ENCODE assay signal across 18 mouse cellular contexts in the genomic region with DNA sequence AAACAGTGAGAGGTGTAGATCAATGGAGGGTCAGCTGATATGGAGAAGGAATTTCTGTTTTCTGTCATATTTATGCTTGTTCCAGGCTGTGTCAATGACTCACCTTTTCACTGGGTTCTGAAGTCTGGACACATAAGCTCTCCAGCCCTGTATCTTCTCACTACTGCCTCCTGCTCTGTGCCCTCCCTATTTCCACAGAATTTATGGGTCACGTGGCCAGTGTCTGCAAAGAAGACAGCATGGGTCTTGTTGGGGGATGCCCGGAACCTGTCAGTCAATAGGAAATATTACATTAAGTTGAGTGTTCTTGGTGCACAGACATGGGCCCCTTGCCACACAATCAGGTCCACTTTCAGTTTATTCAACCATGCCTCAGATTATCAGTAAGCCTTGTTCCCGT. TPM values are rescaled to one million over a fixed set of nuclear protein-coding genes. Genes with fewer than 3 reads are reported as not detected.
"Had no signal": no experiment of that assay in that cellular context is flagged by ENCODE, and none has a peak within 500 bp of the region (broad histone marks: within the 10 kb centered on the region; RNA-seq: fewer than 3 reads in every experiment).

No protein-coding gene starts in this region.

- H3K4me3 ChIP-seq: neural tube, embryonic 12.5 days; neural tube, embryonic 13.5 days; neural tube, embryonic 15.5 days; stomach, embryonic 15.5 days had no signal

- H3K4me2 ChIP-seq: neural tube, embryonic 12.5 days; neural tube, embryonic 13.5 days; neural tube, embryonic 15.5 days; stomach, embryonic 15.5 days had no signal

- H3K27ac ChIP-seq: neural tube, embryonic 12.5 days; neural tube, embryonic 13.5 days; neural tube, embryonic 15.5 days; stomach, embryonic 15.5 days; stomach, postnatal 0 days had no signal

- DNase-seq: retina, postnatal 1 day; right cerebral cortex, adult 18-20 months; right cerebral cortex, postnatal 14 days; right cerebral cortex, postnatal 25 days; right cerebral cortex, postnatal 4 days; spleen, adult 18-20 months; thymus, adult 18-20 months; thymus, adult 2 months; thymus, postnatal 14 days; thymus, postnatal 25 days; thymus, postnatal 36 days; thymus, postnatal 4 days had no signal

- H3K9ac ChIP-seq: neural tube, embryonic 12.5 days; neural tube, embryonic 13.5 days; neural tube, embryonic 15.5 days; stomach, embryonic 15.5 days had no signal

- H3K36me3 ChIP-seq: neural tube, embryonic 12.5 days; neural tube, embryonic 13.5 days; neural tube, embryonic 15.5 days; stomach, embryonic 15.5 days had no signal

- H3K9me3 ChIP-seq: neural tube, embryonic 12.5 days; neural tube, embryonic 13.5 days; neural tube, embryonic 15.5 days; stomach, embryonic 15.5 days had no signal

RNA-seq across cellular contexts. Expression of a gene that starts 1.1 kb away (rescaled TPM):
- total RNA-seq: neutrophil, adult 5-6 weeks had no signal
